Mouse (Mus musculus): ENCODE results near the gene Rhobtb3.
A peak's percentile ranks its signal among the peaks of the same experiment; 100 is the strongest.

The Rhobtb3 gene

DNA sequence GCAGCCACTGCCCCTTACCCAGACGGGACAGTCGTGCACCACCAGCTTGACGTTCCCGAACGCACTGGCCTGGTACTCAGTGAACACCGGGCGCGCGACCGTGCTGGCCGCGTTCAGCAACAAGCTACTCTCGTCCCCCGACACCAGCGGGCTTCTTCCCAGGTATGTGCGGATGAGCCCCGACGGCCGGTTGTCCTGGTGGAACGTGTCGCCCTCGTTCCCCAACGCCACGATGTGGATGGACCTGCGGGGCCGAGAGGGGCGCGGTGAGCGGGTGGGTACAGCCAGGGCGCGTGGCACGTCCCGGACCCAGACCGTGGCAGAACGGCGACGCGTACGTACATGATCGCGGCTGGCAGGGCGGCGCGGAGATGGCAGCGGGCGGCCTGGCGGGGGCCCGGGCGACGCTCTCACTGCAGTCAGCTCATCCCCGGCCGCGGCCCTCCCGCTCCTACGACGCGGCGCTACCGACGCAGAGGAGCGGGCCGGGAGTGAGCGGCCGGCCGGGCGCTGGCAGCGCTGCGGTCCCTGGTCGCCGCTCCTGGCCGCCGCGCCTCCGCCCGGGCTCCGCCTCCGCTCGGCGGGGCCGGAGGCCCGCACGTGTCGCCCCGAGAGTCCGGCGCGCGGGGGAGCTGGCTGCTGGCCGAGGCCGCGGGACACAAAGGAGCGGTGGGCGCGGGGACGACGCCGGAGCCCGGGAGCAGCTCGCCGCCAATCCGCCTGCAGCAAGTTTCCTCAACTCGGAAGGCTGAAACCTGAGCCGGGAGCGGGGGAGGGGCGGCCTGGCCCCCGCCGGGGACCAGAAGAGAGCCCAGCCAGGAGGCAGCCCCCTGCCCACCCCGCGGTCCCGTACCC is at the start of gene Rhobtb3:
Gene Rhobtb3, minus strand, starts transcription at position 737 of the 855 bp plus-strand sequence.
- peak; percentile 9 for DNase-seq (ENCODE audit: low spot score)

DNA sequence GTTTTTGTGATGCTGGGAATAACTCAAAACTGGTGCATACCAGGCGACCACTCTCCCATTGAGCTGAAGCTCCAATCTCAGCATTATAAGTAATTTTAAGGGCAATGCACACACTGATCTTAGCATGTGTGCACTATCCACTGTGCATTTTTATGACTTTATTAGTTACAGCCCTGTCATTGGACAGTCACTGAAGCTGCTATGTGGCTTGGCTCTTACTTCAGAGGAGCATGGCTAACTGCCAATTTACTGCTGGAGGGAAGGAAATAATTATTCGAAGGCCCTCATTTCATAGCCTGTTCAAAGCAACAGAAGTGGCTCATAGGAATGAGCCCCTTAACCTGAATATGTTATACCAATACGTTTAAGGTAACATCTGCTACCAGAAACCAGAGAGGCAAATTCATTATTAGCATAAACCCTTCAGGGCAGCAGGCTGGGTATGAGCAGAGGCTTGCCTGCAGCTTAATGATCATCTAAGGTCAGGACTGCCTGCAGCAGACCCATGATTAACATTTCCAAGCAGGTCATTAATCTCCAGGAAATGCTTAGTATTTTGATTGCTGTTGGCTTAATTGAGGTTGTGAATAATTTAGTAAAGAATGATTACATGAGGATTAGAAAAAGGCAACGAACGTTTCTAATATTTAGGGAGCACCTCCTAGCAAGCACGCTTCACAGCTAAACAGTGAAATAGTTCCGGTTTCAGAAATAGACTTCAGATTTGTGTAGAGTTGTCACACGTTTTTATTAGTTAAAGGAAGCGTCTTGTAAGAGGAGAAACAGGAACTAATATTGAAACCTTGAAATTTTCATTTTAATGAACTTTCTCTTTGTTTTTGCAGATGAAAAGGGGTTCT is 48.7 kb upstream of the Rhobtb3 start:
- DNase-seq (ENCODE audit: low spot score) = no peak

DNA sequence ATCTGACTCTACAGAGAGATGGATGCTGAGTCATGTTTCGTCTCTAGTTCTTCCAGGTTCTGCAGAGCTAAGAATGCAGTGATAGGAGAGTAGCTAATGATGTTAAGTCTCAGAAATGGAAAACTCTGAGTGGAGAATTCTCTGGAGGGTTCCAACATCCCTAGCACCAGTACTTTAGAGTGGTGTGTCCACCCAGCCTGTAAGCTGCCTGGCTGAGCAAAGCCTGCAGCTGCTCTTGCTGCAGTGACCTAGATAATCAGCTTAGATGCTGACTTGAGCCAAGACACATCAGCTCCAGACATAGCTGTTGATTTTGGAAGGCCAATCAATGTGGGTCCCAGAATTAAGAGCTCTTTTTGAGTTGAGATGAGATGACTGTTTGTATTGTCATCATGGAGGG is 44.4 kb upstream of the Rhobtb3 start:
- no peak for DNase-seq (ENCODE audit: low spot score)

DNA sequence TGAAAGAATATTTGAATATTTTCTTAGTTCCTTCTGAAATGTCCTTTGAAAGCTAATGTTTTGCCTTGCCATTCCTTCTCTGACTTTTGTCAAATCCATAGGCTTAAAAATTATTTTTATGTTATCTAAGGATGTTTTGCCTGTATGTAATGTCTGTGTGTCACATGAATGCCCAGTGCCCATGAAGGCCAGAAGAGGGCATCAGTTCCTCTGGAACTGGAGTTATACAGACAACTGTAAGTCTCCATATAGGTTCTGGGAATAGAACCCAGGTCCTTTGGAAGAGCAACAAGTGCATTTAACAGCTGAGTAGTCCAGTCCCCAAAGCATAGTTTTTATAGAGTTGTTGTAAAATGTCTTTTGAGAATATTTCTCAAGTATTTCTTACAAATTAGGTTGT is 38.2 kb upstream of the Rhobtb3 start:
- DNase-seq (ENCODE audit: low spot score) = no peak

DNA sequence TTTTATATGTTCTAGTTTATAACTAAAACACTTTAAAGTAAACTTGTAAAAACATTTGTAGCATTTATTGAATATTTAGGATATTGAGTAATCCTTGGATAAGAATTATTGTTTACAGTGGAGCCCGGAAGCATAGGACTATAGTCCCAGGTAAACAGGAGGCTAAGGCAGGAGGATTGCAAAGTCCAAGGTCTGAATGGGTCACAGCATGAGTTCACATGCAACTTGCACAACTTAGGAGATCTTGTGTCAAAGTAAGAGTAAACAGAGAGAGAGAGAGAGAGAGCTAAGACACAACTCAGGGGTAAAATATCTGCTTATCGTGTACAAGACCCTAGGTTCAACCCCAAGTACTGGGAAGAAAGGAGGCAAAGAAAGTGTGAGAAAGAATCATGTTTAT is 32.9 kb upstream of the Rhobtb3 start:
- no peak for DNase-seq (ENCODE audit: low spot score)

DNA sequence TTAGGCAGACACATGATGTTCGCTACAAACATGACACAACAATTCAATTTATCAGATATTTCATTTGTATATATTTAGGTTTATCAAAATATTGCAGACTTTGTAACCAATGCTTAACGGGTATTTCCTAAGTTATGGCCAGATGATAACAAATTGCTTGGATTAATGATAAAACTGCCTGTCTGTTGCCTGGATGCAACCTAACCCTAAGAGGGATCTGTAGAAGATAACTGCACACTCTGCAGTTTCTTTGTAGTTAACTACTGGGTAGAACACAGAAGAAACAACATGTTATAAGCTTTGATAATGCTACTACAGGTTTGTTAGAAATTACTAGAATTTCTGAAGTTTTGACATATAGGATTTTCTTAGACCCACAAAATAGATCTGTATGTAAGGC is 32.5 kb upstream of the Rhobtb3 start:
- no peak for DNase-seq (ENCODE audit: low spot score)

DNA sequence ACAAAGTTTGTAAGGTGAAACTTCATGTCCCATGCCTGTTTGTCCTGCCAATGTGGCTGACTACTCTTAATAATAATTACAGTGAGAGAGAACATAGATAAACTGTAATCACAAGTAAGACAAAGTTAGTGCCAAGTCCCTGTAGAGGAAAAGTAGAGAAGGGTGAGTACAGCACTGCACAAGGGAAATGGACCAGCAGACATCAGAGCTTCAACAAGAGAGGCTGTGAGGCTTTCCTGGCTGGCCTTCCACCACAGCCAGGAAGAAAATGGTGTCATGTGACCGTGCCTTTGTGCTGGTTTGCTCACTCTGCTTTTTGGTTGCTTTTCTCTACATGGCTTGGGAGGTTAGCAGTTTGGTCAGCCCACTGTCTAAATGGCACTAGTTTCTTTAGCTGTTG is 31.9 kb upstream of the Rhobtb3 start:
- DNase-seq (ENCODE audit: low spot score) = no peak

DNA sequence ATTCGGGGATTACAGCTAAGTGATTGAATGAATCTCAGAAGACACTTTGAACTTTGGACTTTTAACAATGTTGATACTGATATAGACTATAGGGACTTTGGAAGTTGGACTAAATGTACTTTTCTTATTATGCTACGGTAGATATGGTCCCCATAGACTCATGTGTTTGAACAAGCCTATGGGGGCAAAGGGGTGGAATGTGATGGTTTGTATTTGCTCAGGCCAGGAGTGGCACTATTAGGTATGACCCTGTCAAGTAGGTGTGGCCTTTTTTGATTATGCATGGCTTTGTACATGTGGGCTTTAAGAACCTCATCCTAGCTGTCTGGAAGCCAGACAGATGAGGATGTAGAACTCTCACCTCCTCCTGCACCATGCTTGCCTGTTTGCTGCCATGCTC is 30.8 kb upstream of the Rhobtb3 start:
- DNase-seq (ENCODE audit: low spot score) = no peak

DNA sequence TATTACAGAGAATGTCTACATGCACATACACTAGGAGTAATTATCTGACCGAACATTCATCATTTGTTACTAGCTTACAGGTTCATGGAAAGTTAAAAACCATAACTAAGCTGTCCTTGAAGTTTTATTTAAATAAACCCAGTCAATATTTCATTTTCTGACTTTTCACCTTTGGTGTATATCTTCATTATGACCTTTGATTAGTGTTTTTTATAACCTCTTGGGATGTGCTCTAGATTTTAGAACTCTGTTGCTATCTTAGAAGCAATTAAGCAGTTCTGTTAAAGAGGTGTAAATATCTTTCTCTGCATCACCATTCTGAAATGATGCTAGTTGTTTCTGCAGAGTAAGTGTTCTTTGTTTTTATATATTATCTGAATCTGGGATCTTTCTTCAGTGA is 23.1 kb upstream of the Rhobtb3 start, which contains the start of gene Spata9:
Gene Spata9, plus strand, starts transcription at position 301 of the 400 bp plus-strand sequence.
- DNase-seq (ENCODE audit: low spot score) = no peak

DNA sequence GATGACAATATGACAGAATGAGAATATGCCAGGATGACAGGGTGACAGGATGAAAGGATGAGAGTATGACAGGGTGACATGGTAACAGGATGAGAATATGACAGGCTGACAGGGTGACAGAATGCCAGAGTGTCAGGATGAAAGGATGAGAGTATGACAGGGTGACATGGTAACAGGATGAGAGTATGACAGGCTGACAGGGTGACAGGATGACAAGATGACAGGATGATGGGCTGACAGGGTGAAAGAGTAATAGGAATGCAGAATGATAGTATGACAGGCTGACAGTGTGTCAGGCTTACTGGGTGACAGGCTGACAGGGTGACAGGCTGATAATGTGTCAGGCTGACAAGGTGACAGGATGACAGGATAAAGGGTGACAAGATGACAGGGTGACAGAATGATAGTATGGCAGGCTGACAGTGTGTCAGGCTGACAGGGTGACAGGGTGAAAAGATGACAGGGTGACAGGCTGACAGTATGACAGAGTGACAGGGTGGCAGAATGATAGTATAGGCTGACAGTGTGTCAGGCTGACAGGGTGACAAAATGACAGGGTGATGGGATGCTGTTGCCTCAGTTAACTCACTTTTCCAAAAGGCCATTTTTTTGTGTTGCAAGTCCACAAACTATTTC is 11.8 kb upstream of the Rhobtb3 start:
- no peak for DNase-seq (ENCODE audit: low spot score)

DNA sequence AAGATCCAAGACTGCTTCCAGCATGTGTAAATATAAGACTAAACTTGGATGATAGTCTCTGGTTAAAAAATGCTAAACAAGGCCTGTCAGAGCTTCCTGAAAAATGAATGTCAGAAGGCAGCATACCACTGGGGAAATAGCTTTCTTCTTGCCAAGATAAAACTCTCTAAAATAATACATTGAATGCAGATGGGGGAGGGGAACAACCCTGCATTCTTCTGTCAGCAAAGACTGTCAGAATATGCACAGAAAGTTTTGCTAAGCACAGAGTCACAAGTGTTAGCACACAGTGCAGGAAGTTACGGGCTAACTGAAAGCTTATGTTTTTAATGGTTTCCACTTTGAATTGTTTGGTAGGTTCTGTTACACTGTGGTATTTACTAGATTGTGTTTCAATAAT is 6.6 kb upstream of the Rhobtb3 start:
- DNase-seq (ENCODE audit: low spot score) = no peak

DNA sequence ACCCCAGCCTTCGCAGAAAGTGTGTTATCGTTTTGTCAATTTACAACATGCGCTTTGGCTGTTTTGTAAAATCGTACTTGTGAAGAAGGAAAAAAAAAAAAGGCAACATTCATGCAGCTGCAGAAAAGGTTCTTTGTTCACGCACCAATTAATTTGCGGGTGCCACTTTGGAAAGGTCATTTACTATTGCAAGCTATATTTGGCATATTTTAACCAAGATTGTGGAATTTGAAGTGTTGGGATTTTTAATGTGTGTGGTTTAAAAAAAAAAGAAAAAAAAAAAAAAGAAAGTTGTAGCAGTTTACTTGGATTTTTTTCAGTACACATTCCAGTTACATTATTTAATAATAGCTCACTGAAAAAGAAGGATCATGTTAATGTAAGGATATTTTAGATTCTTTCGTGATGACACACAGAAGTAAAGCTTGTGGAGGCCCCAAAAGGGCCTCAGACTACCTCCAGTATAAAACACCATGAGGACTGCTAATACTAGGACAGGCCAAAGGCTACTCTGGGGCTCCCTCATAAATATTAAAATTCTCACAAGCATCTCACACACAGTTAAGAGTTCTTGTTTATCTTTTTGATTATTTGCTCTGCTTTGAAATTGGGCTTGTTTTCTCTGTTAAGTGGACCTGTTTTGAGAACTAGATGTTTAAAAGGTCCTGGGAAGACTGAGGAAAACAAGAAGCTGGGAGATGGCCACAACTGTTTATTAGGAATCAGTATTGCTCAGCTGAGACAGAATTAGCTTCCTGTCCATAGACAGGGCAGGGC is 507 bp upstream of the Rhobtb3 start:
- no peak for DNase-seq (ENCODE audit: low spot score)

DNA sequence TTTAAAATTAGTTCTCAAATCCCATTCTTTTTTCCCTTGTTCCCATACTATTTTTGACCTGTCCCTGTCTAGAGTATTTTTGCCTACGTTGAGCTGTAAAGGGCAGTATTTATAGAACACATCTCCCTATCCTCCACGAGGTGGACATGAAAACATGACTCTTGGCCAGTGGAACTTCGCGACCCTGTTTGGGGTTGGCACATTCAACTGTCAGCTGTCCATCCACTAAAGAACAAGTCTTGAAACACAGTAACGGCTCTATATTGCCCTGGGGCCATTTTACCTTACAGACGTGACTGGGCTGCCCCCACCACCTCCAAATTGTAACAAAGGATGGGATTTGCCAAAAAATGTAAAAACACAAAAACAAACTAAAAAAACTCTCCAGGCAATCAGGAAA is 994 bp downstream of the Rhobtb3 start:
- DNase-seq (ENCODE audit: low spot score) = no peak

DNA sequence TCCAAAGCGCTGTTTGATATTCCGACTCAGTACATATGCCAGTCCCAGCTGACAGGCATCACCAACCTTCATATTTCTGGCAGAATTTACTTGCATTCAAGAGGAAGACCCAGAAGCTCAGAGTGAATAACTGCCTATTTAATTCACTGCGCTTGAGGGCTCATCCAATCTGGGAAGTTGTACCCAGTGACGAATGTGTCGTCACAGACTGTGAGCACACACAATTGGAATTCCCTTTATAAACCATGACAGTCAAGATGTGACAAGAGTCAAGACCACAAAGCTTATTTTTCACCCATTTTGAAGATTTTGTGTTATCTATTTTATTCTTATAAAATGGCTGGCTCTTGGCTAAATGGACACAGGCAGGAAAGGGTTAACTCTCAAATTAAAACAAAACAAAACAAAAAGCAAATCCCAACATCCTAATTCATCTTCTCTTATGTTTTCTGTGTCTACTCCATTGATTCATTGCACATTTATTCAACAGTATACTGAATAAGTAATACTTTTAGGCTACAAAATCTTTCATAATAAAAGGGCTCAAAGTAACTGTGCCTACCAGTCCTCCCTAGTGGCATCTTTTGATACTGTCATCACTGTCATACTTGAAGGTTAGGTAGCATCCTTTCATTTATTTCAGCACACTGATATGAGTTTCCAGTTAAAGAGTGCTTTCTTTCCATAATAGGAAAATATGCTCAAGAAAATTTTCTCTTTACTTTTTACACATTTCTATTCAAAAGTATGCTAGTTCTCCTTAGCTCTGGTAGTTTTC is 2.0 kb downstream of the Rhobtb3 start:
- no peak for DNase-seq (ENCODE audit: low spot score)

DNA sequence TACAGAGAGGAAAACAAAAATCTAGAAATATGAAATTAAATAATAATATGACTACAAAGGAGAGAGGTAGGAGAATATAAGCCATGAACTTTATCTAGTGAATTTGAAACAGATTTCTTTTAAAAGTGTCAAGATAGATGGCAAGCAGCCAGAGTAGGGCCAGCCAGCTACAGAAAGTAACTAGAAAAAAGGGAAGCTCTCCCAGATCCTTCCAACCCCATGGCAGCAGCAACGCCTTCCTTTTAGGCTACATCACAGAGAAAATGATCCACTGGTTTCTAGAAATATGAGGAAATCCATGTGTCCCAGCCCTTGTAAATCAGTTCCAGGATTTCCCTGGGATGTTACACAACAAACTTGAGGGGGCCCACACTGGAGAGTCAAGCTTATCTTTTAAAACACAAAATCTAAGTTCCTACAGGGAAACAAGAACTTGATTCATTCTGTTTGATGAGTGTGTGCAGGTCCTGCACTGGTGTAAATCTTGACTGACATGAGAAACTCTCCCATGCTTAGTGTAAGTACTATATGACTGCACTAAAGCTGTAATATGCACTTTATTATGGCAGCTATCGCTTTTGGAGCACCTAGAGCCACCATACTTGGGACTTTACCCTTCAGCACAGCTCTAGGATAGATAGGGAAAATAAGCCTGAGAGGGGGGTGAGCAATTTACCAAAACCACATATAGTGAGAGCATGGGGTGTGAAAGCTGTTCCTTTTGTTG is 2.8 kb downstream of the Rhobtb3 start:
- no peak for DNase-seq (ENCODE audit: low spot score)

DNA sequence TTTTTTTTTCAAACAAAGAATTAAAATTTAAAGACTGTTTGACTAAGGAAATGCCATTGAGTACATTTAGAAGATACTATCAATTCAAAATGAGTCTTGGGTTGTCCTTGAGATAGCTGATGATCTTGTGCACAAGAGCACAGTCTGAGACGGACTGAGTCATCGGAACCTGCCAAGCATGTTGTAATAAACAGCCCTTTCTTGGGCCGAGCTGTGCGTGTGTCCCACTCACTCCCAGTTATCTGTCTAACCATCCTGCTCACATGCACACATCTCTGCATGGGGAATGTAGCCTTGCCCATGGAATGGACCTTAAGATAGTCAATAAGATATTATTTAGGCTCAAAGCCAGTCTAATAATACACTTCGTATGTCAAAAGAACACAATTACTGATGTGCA is 4.9 kb downstream of the Rhobtb3 start:
- no peak for DNase-seq (ENCODE audit: low spot score)

DNA sequence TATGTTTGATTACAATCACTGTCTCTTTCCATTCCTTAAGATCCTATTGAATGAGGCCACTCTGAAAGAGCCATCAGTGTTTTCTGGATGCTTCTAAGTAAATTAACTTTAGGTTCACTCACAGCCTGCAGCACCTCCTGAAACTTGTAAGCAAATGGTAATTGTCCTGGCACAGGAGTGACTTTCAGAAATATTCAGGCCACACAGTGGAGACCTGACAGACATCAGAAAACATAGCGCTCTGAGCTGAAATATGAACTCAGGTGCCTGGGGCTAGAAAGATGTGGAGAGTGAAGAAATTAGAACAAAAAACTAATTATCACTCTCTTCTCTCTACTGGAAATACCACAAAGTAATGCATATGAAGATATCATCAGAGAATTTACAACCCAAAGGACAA is 10.4 kb downstream of the Rhobtb3 start:
- no peak for DNase-seq (ENCODE audit: low spot score)

DNA sequence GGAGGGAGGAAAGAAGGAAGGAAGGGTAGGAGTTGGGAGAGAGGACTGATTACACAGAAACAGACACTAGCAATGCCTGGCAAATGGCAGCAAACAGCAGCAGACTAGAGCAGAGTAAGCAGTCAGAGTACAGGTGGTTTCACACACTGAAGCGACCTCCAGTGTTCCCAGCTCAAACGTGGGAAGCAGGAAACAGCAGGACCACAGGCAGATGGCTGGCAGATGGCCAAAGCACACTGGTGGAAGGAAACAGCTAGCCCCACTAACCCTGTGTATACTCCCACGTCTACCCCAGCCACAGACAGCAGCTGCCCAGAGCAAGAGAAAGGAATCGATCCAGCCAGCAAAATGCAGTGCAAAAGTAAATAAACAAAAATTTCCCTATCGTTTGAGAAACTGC is 12.7 kb downstream of the Rhobtb3 start:
- DNase-seq (ENCODE audit: low spot score) = no peak

DNA sequence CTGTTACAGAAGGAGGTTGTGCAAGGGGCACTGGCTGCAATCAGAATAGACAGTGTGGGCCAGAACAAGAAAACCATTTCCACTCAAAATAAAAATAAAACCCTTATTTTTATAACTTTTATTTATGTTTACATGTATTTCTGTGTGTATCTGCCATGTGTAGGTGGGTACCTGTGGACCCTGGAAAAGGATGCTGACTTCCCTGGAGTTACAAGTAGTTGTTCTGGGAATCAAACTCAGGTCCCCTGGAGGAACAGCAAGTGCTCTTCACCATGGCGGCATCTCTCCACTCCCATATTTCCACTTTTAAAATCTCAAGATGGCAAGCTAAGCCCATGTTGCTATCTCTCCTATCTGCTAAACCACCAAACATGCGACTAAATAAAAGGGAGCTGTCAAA is 13.1 kb downstream of the Rhobtb3 start:
- DNase-seq (ENCODE audit: low spot score) = no peak

DNA sequence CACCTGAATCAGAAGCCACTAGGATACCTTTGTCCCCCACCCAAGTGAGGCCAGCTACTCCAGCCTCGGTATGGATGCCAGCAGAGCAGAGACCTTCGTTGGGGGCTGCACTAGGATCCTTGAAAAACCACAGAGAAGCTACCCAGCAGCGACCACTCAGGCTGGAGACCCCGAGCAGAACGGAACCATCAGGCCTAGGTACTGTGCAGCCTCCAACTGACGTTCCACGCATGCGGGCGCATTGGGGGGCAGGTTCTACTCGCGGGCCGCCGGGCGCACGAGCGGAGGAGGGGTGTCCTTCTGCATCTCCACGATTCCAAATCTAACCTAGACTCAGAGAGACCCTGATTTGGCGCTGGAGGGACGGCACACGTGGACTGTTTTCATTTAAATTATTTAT is 13.7 kb downstream of the Rhobtb3 start:
- DNase-seq (ENCODE audit: low spot score) = no peak

Measured in spleen, adult 12 weeks (tissue).